Mouse (Mus musculus) limb, embryonic 11.5 days (tissue): ENCODE measurements at regions not wholly inside any gene's neighbourhood (a gene's known extent, or its start where the extent isn't known, plus 50 kb on each side); places are given as distances from the start of the nearest gene placed in this dataset.
A peak's percentile ranks its signal among the peaks of the same experiment; 100 is the strongest.

Source experiments
- ATAC-seq: fragments of 200-750 bp; cut with Nextera tagmentation; 2 replicates; pipeline ENCODE4 v1.8.0; 2017; ENCODE audit warnings: low read depth; ENCODE audit not compliant: insufficient number of reproducible peaks, low FRiP score, low TSS enrichment
- DNase-seq: peaks from one replicate; pipeline ENCODE4 v3.0.0-alpha.2; 2015; ENCODE audit warnings: low spot score
- H3K27ac ChIP-seq: fragments of 300-500 bp; sonication (generic); replicated peaks from 2 replicates; pipeline ENCODE4 v1.5.1; 2014; ENCODE audit warnings: low read depth, mild to moderate bottlenecking, low read length
- H3K27me3 ChIP-seq: fragments of 300-500 bp; sonication (generic); 2 replicates; pipeline ENCODE4 v1.6.1; 2014; ENCODE audit warnings: mild to moderate bottlenecking, low read length, mixed read lengths; ENCODE audit not compliant: control insufficient read depth, insufficient read depth
- H3K36me3 ChIP-seq: fragments of 300-500 bp; sonication (generic); 2 replicates; pipeline ENCODE4 v1.6.1; 2014; ENCODE audit warnings: mild to moderate bottlenecking, low read length, moderate library complexity, mixed read lengths; ENCODE audit not compliant: control insufficient read depth, insufficient read depth
- H3K4me1 ChIP-seq: fragments of 300-500 bp; sonication (generic); 2 replicates; pipeline ENCODE4 v1.6.1; 2014; ENCODE audit warnings: low read length, mixed read lengths; ENCODE audit not compliant: control insufficient read depth, insufficient read depth
- H3K4me2 ChIP-seq: fragments of 300-500 bp; sonication (generic); 2 replicates; pipeline ENCODE4 v1.6.1; 2014; ENCODE audit warnings: low read depth, mild to moderate bottlenecking, moderate library complexity; ENCODE audit not compliant: severe bottlenecking
- H3K4me3 ChIP-seq: fragments of 300-500 bp; sonication (generic); 2 replicates; pipeline ENCODE4 v1.5.1; 2014; ENCODE audit warnings: low read depth, low read length
- H3K9ac ChIP-seq: fragments of 300-500 bp; sonication (generic); 2 replicates; pipeline ENCODE4 v1.6.1; 2014; ENCODE audit warnings: mild to moderate bottlenecking, low read length
- H3K9me3 ChIP-seq: fragments of 300-500 bp; sonication (generic); 2 replicates; pipeline ENCODE4 v1.6.1; 2016; ENCODE audit warnings: low read length; ENCODE audit not compliant: control insufficient read depth
- WGBS: fragments of 180-500 bp; shearing (Covaris S2); extraction: QIAGEN DNeasy Blood & Tissue Kit; methylation state at CpG from one replicate; pipeline ENCODE4 v1.1.7; 2014; 5-methylcytosine and 5-hydroxymethylcytosine counted together

- ATAC-seq (no peak), DNase-seq (no peak)
- Histone ChIP-seq H3K9me3 (no peaks in the 10 kb centered on the region), H3K4me2 (no peak overlapping the region), H3K36me3 (no peaks in the 10 kb centered on the region), H3K9ac (no peak overlapping the region), H3K4me1 (no peaks in the 10 kb centered on the region), H3K4me3 (no peak overlapping the region), H3K27me3 (no peaks in the 10 kb centered on the region), H3K27ac (no peak overlapping the region)
- 94% methylated on average over 10 of the region's 10 CpGs for WGBS
These were observed 52.7 kb upstream of the Foxq1 start for GRCm38 (mm10) chr13:31503191-31503590.

- Histone ChIP-seq H3K36me3 (no peaks in the 10 kb centered on the region), H3K4me3 (no peak overlapping the region), H3K27me3 (no peaks in the 10 kb centered on the region), H3K9ac (no peak overlapping the region), H3K9me3 (no peaks in the 10 kb centered on the region), H3K4me1 (no peaks in the 10 kb centered on the region), H3K27ac (no peak overlapping the region), H3K4me2 (no peak overlapping the region)
- WGBS: 91% methylated on average over 11 of the region's 11 CpGs
- no peak for DNase-seq
- no peak for ATAC-seq
These were observed 52.1 kb upstream of the Foxq1 start for GRCm38 (mm10) chr13:31503832-31504231.

- no peaks in the 10 kb centered on the region for H3K27me3 ChIP-seq
- no peaks in the 10 kb centered on the region for H3K9me3 ChIP-seq
- no peak overlapping the region for H3K4me2 ChIP-seq
- H3K9ac ChIP-seq: no peak overlapping the region
- DNase-seq (peak; percentile 22), ATAC-seq (peak; percentile 44; the same call in 1 of the 2 replicates)
- 87% methylated on average over 6 of the region's 7 CpGs for WGBS
- H3K36me3 ChIP-seq: no peaks in the 10 kb centered on the region
- H3K4me3 ChIP-seq: no peak overlapping the region
- H3K4me1 ChIP-seq: no peaks in the 10 kb centered on the region
- H3K27ac ChIP-seq: no peak overlapping the region
These were observed 51.6 kb upstream of the Foxq1 start for GRCm38 (mm10) chr13:31504316-31504715.

GRCm38 (mm10) chr13:31505386-31505785 lies 50.5 kb upstream of the Foxq1 start:
- no peak overlapping the region for H3K4me3 ChIP-seq
- 93% methylated on average over 10 of the region's 10 CpGs for WGBS
- H3K27me3 ChIP-seq: no peaks in the 10 kb centered on the region
- H3K4me2 ChIP-seq: no peak overlapping the region
- no peaks in the 10 kb centered on the region for H3K9me3 ChIP-seq
- no peak overlapping the region for H3K9ac ChIP-seq
- no peak for DNase-seq
- no peak for ATAC-seq
- no peak overlapping the region for H3K27ac ChIP-seq
- H3K4me1 ChIP-seq: no peaks in the 10 kb centered on the region
- no peaks in the 10 kb centered on the region for H3K36me3 ChIP-seq
